Mouse (Mus musculus): Measurements from ENCODE around the gene Hmgcs2. TPM values are rescaled to one million over a fixed set of nuclear protein-coding genes. Genes with fewer than 3 reads are reported as not detected.

Gene Hmgcs2
- polyA plus RNA-seq (2015; fragmentation: Nextera tagmentation; extraction: Ambion mirVana) = 9.2 and 9.7 TPM in 2 replicates

DNA sequence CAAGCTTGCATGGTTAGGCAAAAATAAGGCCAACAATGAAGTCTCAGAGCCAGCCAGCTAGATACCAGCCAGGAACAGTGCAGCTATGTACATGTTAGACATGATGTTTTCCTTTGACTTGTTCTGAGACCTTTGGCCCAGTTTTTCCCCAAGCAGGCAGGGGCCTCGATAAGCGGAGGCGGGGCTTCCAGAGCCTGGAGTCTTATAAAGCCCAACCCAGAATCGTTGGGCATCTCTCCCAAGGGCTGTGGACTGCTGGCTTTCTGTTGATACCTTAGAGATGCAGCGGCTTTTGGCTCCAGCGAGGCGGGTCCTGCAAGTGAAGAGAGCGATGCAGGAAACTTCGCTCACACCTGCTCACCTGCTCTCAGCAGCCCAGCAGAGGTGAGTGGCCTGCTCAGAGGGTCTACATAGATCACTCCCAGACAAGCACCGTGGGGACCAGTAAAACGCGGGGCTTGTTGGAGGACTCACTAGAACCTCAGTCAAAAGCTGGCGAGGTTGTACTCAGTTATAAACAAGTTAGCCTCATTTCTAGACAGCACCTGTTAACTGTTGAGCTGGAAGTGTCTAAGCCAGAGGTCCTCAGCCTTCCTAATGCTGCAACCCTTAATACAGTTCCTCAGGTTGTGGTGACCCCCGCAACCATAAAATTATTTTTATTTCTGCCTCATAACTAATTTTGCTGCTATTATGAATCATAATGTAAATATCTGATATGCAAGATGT lies at the start of gene Hmgcs2:
TSS of gene Hmgcs2 (plus strand) at position 232 of the 729 bp plus-strand sequence.
- 48% methylated on average over 14 of the region's 14 CpGs for WGBS

GRCm38 (mm10) chr3:98233504-98233903 lies 46.7 kb upstream of the Hmgcs2 start:
- ATAC-seq (replicated peaks; ENCODE audit: extremely low read depth, insufficient read depth, low FRiP score) = no peak
- Histone ChIP-seq H3K36me3 (ENCODE audit: control insufficient read depth, insufficient read depth) (no peaks in the 10 kb centered on the region), H3K4me2 (ENCODE audit: low read depth, low read length) (no peak overlapping the region), H3K9ac (ENCODE audit: low read length) (no peak overlapping the region), H3K27ac (ENCODE audit: low read length) (no peak overlapping the region), H3K4me3 (ENCODE audit: low read length) (no peak overlapping the region), H3K4me1 (ENCODE audit: control insufficient read depth, insufficient read depth, low read length) (no peaks in the 10 kb centered on the region), H3K27me3 (ENCODE audit: control insufficient read depth, insufficient read depth, low read length) (no peaks in the 10 kb centered on the region), H3K9me3 (replicated peaks; ENCODE audit: control insufficient read depth, low read length) (no peaks in the 10 kb centered on the region)

More for the DNA sequence above, at the start of gene Hmgcs2:
- H3K36me3 ChIP-seq (ENCODE audit: control insufficient read depth, insufficient read depth) = no peaks in the 10 kb centered on the region
- peaks cover 12% of the 10 kb centered on the region for H3K4me1 ChIP-seq (ENCODE audit: control insufficient read depth, insufficient read depth, low read length)
- peak within 1 kb of the TSS; percentile 39; the same call in 1 of the 2 replicates for H3K9ac ChIP-seq (ENCODE audit: low read length)
- peak within 1 kb of the TSS; percentile 35 for H3K4me3 ChIP-seq (ENCODE audit: low read length)
- H3K27me3 ChIP-seq (ENCODE audit: control insufficient read depth, insufficient read depth, low read length) = no peaks in the 10 kb centered on the region
- peak within 1 kb of the TSS; percentile 55 for H3K27ac ChIP-seq (ENCODE audit: low read length)
- peak within 1 kb of the TSS; percentile 52 for H3K4me2 ChIP-seq (ENCODE audit: low read depth, low read length)
- H3K9me3 ChIP-seq (replicated peaks; ENCODE audit: control insufficient read depth, low read length) = no peaks in the 10 kb centered on the region
- peak; percentile 46 for ATAC-seq (replicated peaks; ENCODE audit: extremely low read depth, insufficient read depth, low FRiP score)

DNA sequence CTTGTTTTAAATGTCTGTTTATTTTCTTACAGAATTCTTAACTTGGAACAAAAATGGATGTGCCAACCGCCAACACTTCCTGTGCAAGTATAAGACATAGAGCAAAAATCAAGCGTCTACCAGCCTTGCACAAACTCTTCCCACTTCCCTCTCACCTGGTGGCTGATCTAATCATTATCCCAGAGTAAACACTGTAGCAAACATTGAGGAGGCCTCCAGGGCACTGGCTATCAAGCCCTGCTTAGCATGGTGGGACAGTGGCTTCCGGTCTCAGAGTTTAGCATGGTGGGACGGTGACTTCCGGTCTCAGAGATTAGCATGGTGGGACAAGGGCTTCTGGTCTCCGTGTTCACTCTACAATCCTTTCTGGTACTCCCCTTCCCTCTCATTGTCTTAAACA lies 44.0 kb upstream of the Hmgcs2 start:
- no peak for ATAC-seq (replicated peaks; ENCODE audit: extremely low read depth, insufficient read depth, low FRiP score)
- Histone ChIP-seq H3K4me2 (ENCODE audit: low read depth, low read length) (no peak overlapping the region), H3K36me3 (ENCODE audit: control insufficient read depth, insufficient read depth) (no peaks in the 10 kb centered on the region), H3K27ac (ENCODE audit: low read length) (no peak overlapping the region), H3K9ac (ENCODE audit: low read length) (no peak overlapping the region), H3K4me1 (ENCODE audit: control insufficient read depth, insufficient read depth, low read length) (no peaks in the 10 kb centered on the region), H3K4me3 (ENCODE audit: low read length) (no peak overlapping the region), H3K9me3 (replicated peaks; ENCODE audit: control insufficient read depth, low read length) (no peaks in the 10 kb centered on the region), H3K27me3 (ENCODE audit: control insufficient read depth, insufficient read depth, low read length) (no peaks in the 10 kb centered on the region)
- WGBS = 72% methylated on average over 6 of the region's 6 CpGs

DNA sequence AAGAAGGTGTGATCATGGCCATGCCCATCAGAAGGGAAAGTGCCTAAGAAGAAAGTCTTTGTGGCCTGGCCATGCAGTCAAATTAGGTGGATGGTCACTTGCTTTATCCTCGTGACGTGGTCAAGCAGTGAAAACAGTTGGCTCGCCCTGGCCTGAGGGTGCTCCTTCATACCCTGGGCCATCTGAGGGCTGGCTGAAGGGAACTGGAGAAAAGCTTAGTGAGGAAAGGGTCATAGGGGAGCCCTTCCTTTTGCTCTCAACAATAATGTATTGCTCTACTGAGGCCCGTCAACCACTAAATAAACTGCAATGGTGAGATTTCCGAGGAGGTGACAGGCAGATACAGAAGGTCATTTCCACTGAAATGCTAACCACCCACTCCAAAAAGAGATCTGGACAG lies 43.0 kb upstream of the Hmgcs2 start:
- no peak overlapping the region for H3K4me3 ChIP-seq (ENCODE audit: low read length)
- H3K27me3 ChIP-seq (ENCODE audit: control insufficient read depth, insufficient read depth, low read length) = no peaks in the 10 kb centered on the region
- WGBS = 75% methylated on average over 5 of the region's 5 CpGs
- ATAC-seq (replicated peaks; ENCODE audit: extremely low read depth, insufficient read depth, low FRiP score) = no peak
- no peaks in the 10 kb centered on the region for H3K4me1 ChIP-seq (ENCODE audit: control insufficient read depth, insufficient read depth, low read length)
- no peak overlapping the region for H3K27ac ChIP-seq (ENCODE audit: low read length)
- no peaks in the 10 kb centered on the region for H3K9me3 ChIP-seq (replicated peaks; ENCODE audit: control insufficient read depth, low read length)
- no peak overlapping the region for H3K9ac ChIP-seq (ENCODE audit: low read length)
- H3K36me3 ChIP-seq (ENCODE audit: control insufficient read depth, insufficient read depth) = no peaks in the 10 kb centered on the region
- H3K4me2 ChIP-seq (ENCODE audit: low read depth, low read length) = no peak overlapping the region

- no peaks in the 10 kb centered on the region for H3K4me1 ChIP-seq (ENCODE audit: control insufficient read depth, insufficient read depth, low read length)
- 83% methylated on average over 3 of the region's 3 CpGs for WGBS
Observed at GRCm38 (mm10) chr3:98238150-98238549, 42.1 kb upstream of the Hmgcs2 start.

GRCm38 (mm10) chr3:98242051-98242450 lies 38.2 kb upstream of the Hmgcs2 start:
- H3K27ac ChIP-seq (ENCODE audit: low read length) = no peak overlapping the region
- no peaks in the 10 kb centered on the region for H3K27me3 ChIP-seq (ENCODE audit: control insufficient read depth, insufficient read depth, low read length)
- no peak for ATAC-seq (replicated peaks; ENCODE audit: extremely low read depth, insufficient read depth, low FRiP score)
- H3K4me3 ChIP-seq (ENCODE audit: low read length) = no peak overlapping the region
- H3K4me1 ChIP-seq (ENCODE audit: control insufficient read depth, insufficient read depth, low read length) = no peaks in the 10 kb centered on the region
- H3K9ac ChIP-seq (ENCODE audit: low read length) = no peak overlapping the region
- 75% methylated on average over 3 of the region's 3 CpGs for WGBS
- no peaks in the 10 kb centered on the region for H3K9me3 ChIP-seq (replicated peaks; ENCODE audit: control insufficient read depth, low read length)
- no peaks in the 10 kb centered on the region for H3K36me3 ChIP-seq (ENCODE audit: control insufficient read depth, insufficient read depth)
- no peak overlapping the region for H3K4me2 ChIP-seq (ENCODE audit: low read depth, low read length)

More at GRCm38 (mm10) chr3:98238150-98238549, 42.1 kb upstream of the Hmgcs2 start:
- H3K4me2 ChIP-seq (ENCODE audit: low read depth, low read length) = no peak overlapping the region
- H3K9me3 ChIP-seq (replicated peaks; ENCODE audit: control insufficient read depth, low read length) = no peaks in the 10 kb centered on the region
- no peak overlapping the region for H3K4me3 ChIP-seq (ENCODE audit: low read length)
- no peak overlapping the region for H3K27ac ChIP-seq (ENCODE audit: low read length)
- H3K9ac ChIP-seq (ENCODE audit: low read length) = no peak overlapping the region
- no peaks in the 10 kb centered on the region for H3K27me3 ChIP-seq (ENCODE audit: control insufficient read depth, insufficient read depth, low read length)
- ATAC-seq (replicated peaks; ENCODE audit: extremely low read depth, insufficient read depth, low FRiP score) = no peak
- H3K36me3 ChIP-seq (ENCODE audit: control insufficient read depth, insufficient read depth) = no peaks in the 10 kb centered on the region

- Histone ChIP-seq H3K27me3 (ENCODE audit: control insufficient read depth, insufficient read depth, low read length) (no peaks in the 10 kb centered on the region), H3K9me3 (replicated peaks; ENCODE audit: control insufficient read depth, low read length) (no peaks in the 10 kb centered on the region), H3K4me2 (ENCODE audit: low read depth, low read length) (no peak overlapping the region), H3K4me3 (ENCODE audit: low read length) (no peak overlapping the region), H3K36me3 (ENCODE audit: control insufficient read depth, insufficient read depth) (no peaks in the 10 kb centered on the region), H3K9ac (ENCODE audit: low read length) (no peak overlapping the region), H3K4me1 (ENCODE audit: control insufficient read depth, insufficient read depth, low read length) (no peaks in the 10 kb centered on the region), H3K27ac (ENCODE audit: low read length) (no peak overlapping the region)
- ATAC-seq (replicated peaks; ENCODE audit: extremely low read depth, insufficient read depth, low FRiP score) = no peak
- WGBS = 68% methylated on average over 8 of the region's 8 CpGs
Observed at GRCm38 (mm10) chr3:98242458-98243037, 37.7 kb upstream of the Hmgcs2 start.

DNA sequence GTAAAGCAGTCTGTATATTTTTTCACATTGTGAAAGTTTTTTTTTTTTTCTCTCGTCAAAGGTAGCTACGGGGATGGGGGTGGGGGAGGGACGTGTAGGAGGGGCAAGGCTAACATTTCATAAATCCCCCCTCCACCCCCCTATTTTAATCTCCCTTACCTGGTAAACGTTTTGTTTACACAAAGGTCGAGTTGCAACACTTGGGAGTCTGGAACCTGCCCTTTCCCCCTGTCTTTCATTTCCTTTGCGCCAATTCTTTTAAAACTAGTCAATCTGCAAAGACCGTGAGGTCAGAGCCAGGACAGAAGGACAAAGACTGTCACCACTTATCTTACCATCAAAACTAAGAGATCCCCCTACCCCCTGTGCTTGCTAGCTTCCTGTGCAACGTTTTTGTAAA lies 34.3 kb upstream of the Hmgcs2 start:
- Histone ChIP-seq H3K36me3 (ENCODE audit: control insufficient read depth, insufficient read depth) (no peaks in the 10 kb centered on the region), H3K4me2 (ENCODE audit: low read depth, low read length) (no peak overlapping the region), H3K27me3 (ENCODE audit: control insufficient read depth, insufficient read depth, low read length) (no peaks in the 10 kb centered on the region), H3K4me3 (ENCODE audit: low read length) (no peak overlapping the region), H3K4me1 (ENCODE audit: control insufficient read depth, insufficient read depth, low read length) (no peaks in the 10 kb centered on the region), H3K9me3 (replicated peaks; ENCODE audit: control insufficient read depth, low read length) (no peaks in the 10 kb centered on the region), H3K9ac (ENCODE audit: low read length) (no peak overlapping the region), H3K27ac (ENCODE audit: low read length) (no peak overlapping the region)
- 34% methylated on average over 8 of the region's 8 CpGs for WGBS
- ATAC-seq (replicated peaks; ENCODE audit: extremely low read depth, insufficient read depth, low FRiP score) = no peak

DNA sequence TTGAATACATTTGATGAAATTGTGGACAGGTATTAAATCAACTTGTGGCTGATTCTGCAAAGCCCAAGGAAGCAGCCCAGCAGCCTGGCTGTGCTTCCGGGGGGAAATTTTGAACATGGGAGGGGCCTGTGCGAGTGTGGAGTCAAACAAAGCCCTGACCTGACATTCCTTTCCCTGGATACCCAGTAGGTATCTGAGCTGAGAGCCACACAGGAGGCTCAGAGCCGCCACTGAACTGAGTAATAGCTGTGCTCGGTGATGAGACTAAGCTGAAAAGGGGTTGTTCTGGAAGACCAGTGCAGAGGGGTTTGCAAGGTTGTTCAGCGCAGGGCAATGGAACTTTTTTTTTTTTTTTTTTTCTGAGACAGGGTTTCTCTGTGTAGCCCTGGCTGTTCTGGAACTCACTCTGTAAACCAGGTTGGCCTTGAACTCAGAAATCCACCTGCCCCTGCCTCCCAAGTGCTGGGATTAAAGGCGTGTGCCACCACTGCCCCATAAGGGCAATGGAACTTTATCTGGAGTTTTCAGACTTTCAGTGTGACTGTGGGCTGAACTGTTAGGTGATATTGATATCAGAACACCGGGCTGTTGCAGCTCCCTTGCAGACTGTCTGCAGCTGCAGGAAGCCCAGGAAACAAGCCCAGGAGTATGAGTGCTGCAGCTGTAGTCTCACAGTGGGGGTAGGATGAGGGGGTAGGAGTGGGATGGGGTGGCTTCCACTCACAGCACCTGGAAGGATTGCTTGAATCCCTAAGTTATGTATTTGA lies 33.1 kb upstream of the Hmgcs2 start:
- no peak for ATAC-seq (replicated peaks; ENCODE audit: extremely low read depth, insufficient read depth, low FRiP score)
- H3K27me3 ChIP-seq (ENCODE audit: control insufficient read depth, insufficient read depth, low read length) = no peaks in the 10 kb centered on the region
- 43% methylated on average over 7 of the region's 7 CpGs for WGBS
- H3K4me3 ChIP-seq (ENCODE audit: low read length) = no peak overlapping the region
- no peak overlapping the region for H3K9ac ChIP-seq (ENCODE audit: low read length)
- no peaks in the 10 kb centered on the region for H3K9me3 ChIP-seq (replicated peaks; ENCODE audit: control insufficient read depth, low read length)
- no peaks in the 10 kb centered on the region for H3K4me1 ChIP-seq (ENCODE audit: control insufficient read depth, insufficient read depth, low read length)
- no peak overlapping the region for H3K4me2 ChIP-seq (ENCODE audit: low read depth, low read length)
- no peak overlapping the region for H3K27ac ChIP-seq (ENCODE audit: low read length)
- H3K36me3 ChIP-seq (ENCODE audit: control insufficient read depth, insufficient read depth) = no peaks in the 10 kb centered on the region

Measured in heart, embryonic 16.5 days (tissue).